Mouse (Mus musculus): ENCODE measurements at regions not wholly inside any gene's neighbourhood (a gene's known extent, or its start where the extent isn't known, plus 50 kb on each side); places are given as distances from the start of the nearest gene placed in this dataset.

DNA sequence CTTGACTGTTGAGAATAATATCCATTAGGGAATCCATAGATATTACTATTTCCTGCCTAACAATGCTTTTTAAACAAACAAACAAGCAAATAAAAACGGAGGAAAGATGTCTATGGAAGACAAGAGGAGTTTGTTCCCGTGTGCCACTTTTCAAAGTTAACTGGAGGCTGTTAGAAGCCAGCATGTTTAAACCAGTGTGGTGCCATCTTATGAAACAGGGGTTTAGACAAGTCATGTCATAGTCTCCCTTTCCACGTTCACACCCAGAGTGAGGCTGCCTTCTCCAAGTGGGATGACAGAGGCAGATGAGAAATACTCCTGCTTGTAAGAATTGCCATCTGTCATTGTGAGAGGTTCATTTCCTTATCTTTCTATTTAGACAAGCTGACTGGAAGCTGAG is 92.8 kb downstream of the Gja1 start:
- TF ChIP-seq CTCF (IDR thresholded peaks at IDR 0.05) = no peak
- TF ChIP-seq POLR2A (IDR thresholded peaks at IDR 0.05; ENCODE audit: insufficient read depth, low read depth, low read length) = no peak
- TF ChIP-seq EP300 (IDR thresholded peaks at IDR 0.05; ENCODE audit: insufficient read depth, low read depth, low read length) = no peak
